Mouse (Mus musculus): ENCODE data around the gene Fmo3. TPM values are rescaled to one million over a fixed set of nuclear protein-coding genes. Genes with fewer than 3 reads are reported as not detected.

Gene Fmo3
- polyA plus RNA-seq, 1 experiment from 2014 or later, result not detected

GRCm38 (mm10) chr1:162946837-162947558, 37.3 kb downstream of the Fmo3 start:
- Histone ChIP-seq H3K27me3 (no peaks in the 10 kb centered on the region), H3K4me1 (peaks cover 3% of the 10 kb centered on the region; the same call in 1 of the 2 replicates), H3K36me3 (replicated peaks) (no peaks in the 10 kb centered on the region), H3K9ac (no peak overlapping the region), H3K4me2 (no peak overlapping the region), H3K9me3 (no peaks in the 10 kb centered on the region), H3K4me3 (replicated peaks) (no peak overlapping the region), H3K27ac (no peak overlapping the region)
- 78% methylated on average over 4 of the region's 4 CpGs for WGBS
- 0 out of 2 replicates have a peak, but pooled peaks have one; percentile 33 for ATAC-seq (ENCODE audit: low FRiP score)

- no peak for ATAC-seq (ENCODE audit: low FRiP score)
- H3K27ac ChIP-seq, result no peak overlapping the region
- no peaks in the 10 kb centered on the region for H3K36me3 ChIP-seq (replicated peaks)
- no peaks in the 10 kb centered on the region for H3K9me3 ChIP-seq
- peaks cover 3% of the 10 kb centered on the region; the same call in 1 of the 2 replicates for H3K4me1 ChIP-seq
- H3K4me3 ChIP-seq (replicated peaks), result no peak overlapping the region
- H3K27me3 ChIP-seq, result no peaks in the 10 kb centered on the region
- WGBS, result 79% methylated on average over 6 of the region's 6 CpGs
- H3K4me2 ChIP-seq, result no peak overlapping the region
- no peak overlapping the region for H3K9ac ChIP-seq
These were observed 40.6 kb downstream of the Fmo3 start for GRCm38 (mm10) chr1:162943700-162944099.

- ATAC-seq (ENCODE audit: low FRiP score), result no peak
- Histone ChIP-seq H3K4me1 (no peaks in the 10 kb centered on the region), H3K4me2 (no peak overlapping the region), H3K9me3 (no peaks in the 10 kb centered on the region), H3K27me3 (no peaks in the 10 kb centered on the region), H3K36me3 (replicated peaks) (no peaks in the 10 kb centered on the region), H3K9ac (no peak overlapping the region), H3K4me3 (replicated peaks) (no peak overlapping the region), H3K27ac (no peak overlapping the region)
- WGBS, result 90% methylated on average over 4 of the region's 4 CpGs
These were observed 45.5 kb downstream of the Fmo3 start for GRCm38 (mm10) chr1:162938696-162939351.

- Histone ChIP-seq H3K4me3 (replicated peaks) (no peak overlapping the region), H3K4me1 (no peaks in the 10 kb centered on the region), H3K9me3 (no peaks in the 10 kb centered on the region), H3K9ac (no peak overlapping the region), H3K27me3 (no peaks in the 10 kb centered on the region), H3K4me2 (no peak overlapping the region), H3K27ac (no peak overlapping the region), H3K36me3 (replicated peaks) (no peaks in the 10 kb centered on the region)
- ATAC-seq (ENCODE audit: low FRiP score), result no peak; the same call in 1 of the 2 replicates
- 85% methylated on average over 5 of the region's 5 CpGs for WGBS
These were observed 46.2 kb downstream of the Fmo3 start for GRCm38 (mm10) chr1:162937970-162938695.

GRCm38 (mm10) chr1:162937415-162937814, 46.9 kb downstream of the Fmo3 start, which contains the start of gene Fmo6:
TSS of gene Fmo6 (minus strand) at chr1:162937515.
- 84% methylated on average over 6 of the region's 6 CpGs for WGBS
- no peak within 1 kb of the TSS for H3K4me2 ChIP-seq
- no peaks in the 10 kb centered on the region for H3K4me1 ChIP-seq
- no peak within 1 kb of the TSS for H3K9ac ChIP-seq
- H3K4me3 ChIP-seq (replicated peaks), result no peak within 1 kb of the TSS
- H3K9me3 ChIP-seq, result no peaks in the 10 kb centered on the region
- H3K27ac ChIP-seq, result no peak within 1 kb of the TSS
- ATAC-seq (ENCODE audit: low FRiP score), result no peak
- no peaks in the 10 kb centered on the region for H3K36me3 ChIP-seq (replicated peaks)
- H3K27me3 ChIP-seq, result no peaks in the 10 kb centered on the region

GRCm38 (mm10) chr1:162934374-162935012, 49.8 kb downstream of the Fmo3 start:
- Histone ChIP-seq H3K9me3 (no peaks in the 10 kb centered on the region), H3K9ac (no peak overlapping the region), H3K4me2 (no peak overlapping the region), H3K4me3 (replicated peaks) (no peak overlapping the region), H3K27ac (no peak overlapping the region), H3K4me1 (no peaks in the 10 kb centered on the region), H3K27me3 (no peaks in the 10 kb centered on the region), H3K36me3 (replicated peaks) (no peaks in the 10 kb centered on the region)
- ATAC-seq (ENCODE audit: low FRiP score), result no peak
- 70% methylated on average over 4 of the region's 4 CpGs for WGBS

GRCm38 (mm10) chr1:162932386-162932785, 51.9 kb downstream of the Fmo3 start:
- Histone ChIP-seq H3K27ac (no peak overlapping the region), H3K4me3 (replicated peaks) (no peak overlapping the region), H3K4me2 (no peak overlapping the region), H3K27me3 (no peaks in the 10 kb centered on the region), H3K9me3 (no peaks in the 10 kb centered on the region), H3K9ac (no peak overlapping the region), H3K4me1 (no peaks in the 10 kb centered on the region), H3K36me3 (replicated peaks) (no peaks in the 10 kb centered on the region)
- WGBS, result 92% methylated on average over 4 of the region's 4 CpGs
- no peak for ATAC-seq (ENCODE audit: low FRiP score)

GRCm38 (mm10) chr1:162931880-162932279, 52.4 kb downstream of the Fmo3 start:
- Histone ChIP-seq H3K27ac (no peak overlapping the region), H3K4me1 (no peaks in the 10 kb centered on the region), H3K9me3 (no peaks in the 10 kb centered on the region), H3K36me3 (replicated peaks) (no peaks in the 10 kb centered on the region), H3K27me3 (no peaks in the 10 kb centered on the region), H3K4me3 (replicated peaks) (no peak overlapping the region), H3K9ac (no peak overlapping the region), H3K4me2 (no peak overlapping the region)
- no peak for ATAC-seq (ENCODE audit: low FRiP score)
- 81% methylated on average over 5 of the region's 5 CpGs for WGBS

GRCm38 (mm10) chr1:162931310-162931875, 52.9 kb downstream of the Fmo3 start:
- no peak for ATAC-seq (ENCODE audit: low FRiP score)
- WGBS, result 87% methylated on average over 4 of the region's 4 CpGs
- no peak overlapping the region for H3K9ac ChIP-seq

GRCm38 (mm10) chr1:162930631-162931030, 53.7 kb downstream of the Fmo3 start:
- no peak overlapping the region for H3K4me2 ChIP-seq
- H3K27ac ChIP-seq, result no peak overlapping the region
- no peaks in the 10 kb centered on the region for H3K27me3 ChIP-seq
- H3K9ac ChIP-seq, result no peak overlapping the region
- no peak overlapping the region for H3K4me3 ChIP-seq (replicated peaks)
- H3K36me3 ChIP-seq (replicated peaks), result no peaks in the 10 kb centered on the region
- H3K9me3 ChIP-seq, result no peaks in the 10 kb centered on the region
- 68% methylated on average over 2 of the region's 2 CpGs for WGBS
- no peak for ATAC-seq (ENCODE audit: low FRiP score)
- no peaks in the 10 kb centered on the region for H3K4me1 ChIP-seq

More at GRCm38 (mm10) chr1:162931310-162931875, 52.9 kb downstream of the Fmo3 start:
- H3K4me3 ChIP-seq (replicated peaks), result no peak overlapping the region
- no peak overlapping the region for H3K27ac ChIP-seq
- H3K9me3 ChIP-seq, result no peaks in the 10 kb centered on the region
- H3K27me3 ChIP-seq, result no peaks in the 10 kb centered on the region
- no peak overlapping the region for H3K4me2 ChIP-seq
- no peaks in the 10 kb centered on the region for H3K4me1 ChIP-seq
- H3K36me3 ChIP-seq (replicated peaks), result no peaks in the 10 kb centered on the region

- Histone ChIP-seq H3K9me3 (no peaks in the 10 kb centered on the region), H3K27ac (no peak overlapping the region), H3K27me3 (no peaks in the 10 kb centered on the region), H3K4me2 (no peak overlapping the region), H3K4me3 (replicated peaks) (no peak overlapping the region), H3K9ac (no peak overlapping the region), H3K36me3 (replicated peaks) (no peaks in the 10 kb centered on the region), H3K4me1 (no peaks in the 10 kb centered on the region)
- no peak for ATAC-seq (ENCODE audit: low FRiP score)
- WGBS, result 81% methylated on average over 3 of the region's 3 CpGs
These were observed 55.2 kb downstream of the Fmo3 start for GRCm38 (mm10) chr1:162929146-162929545.

- Histone ChIP-seq H3K36me3 (replicated peaks) (no peaks in the 10 kb centered on the region), H3K27me3 (no peaks in the 10 kb centered on the region), H3K27ac (no peak overlapping the region), H3K9me3 (no peaks in the 10 kb centered on the region), H3K4me3 (replicated peaks) (no peak overlapping the region), H3K9ac (no peak overlapping the region), H3K4me1 (no peaks in the 10 kb centered on the region), H3K4me2 (no peak overlapping the region)
- 78% methylated on average over 1 of the region's 1 CpGs for WGBS
- no peak for ATAC-seq (ENCODE audit: low FRiP score)
These were observed 59.2 kb downstream of the Fmo3 start for GRCm38 (mm10) chr1:162925121-162925520.

Data from forebrain, embryonic 12.5 days (tissue).